Comparison of ENCODE assay signal across 12 mouse cellular contexts in genomic region chr13:23317305-23317889, GRCm38 (mm10). TPM values are rescaled to one million over a fixed set of nuclear protein-coding genes. Genes with fewer than 3 reads are reported as not detected.
DNase-seq lines count a peak whose midpoint lies in the region; ATAC-seq and TF ChIP-seq lines count a peak whose summit lies in the region.
"Had no signal": no experiment of that assay in that cellular context is flagged by ENCODE, and none has a peak within 500 bp of the region (broad histone marks: within the 10 kb centered on the region; RNA-seq: fewer than 3 reads in every experiment).

No protein-coding gene starts in this region.

- WGBS in intestine, embryonic 14.5 days = 10% methylated on average over 18 of the region's 18 CpGs

- no peak for TF ChIP-seq CTCF in testis, adult 2 months (IDR thresholded peaks at IDR 0.05; ENCODE audit: control insufficient read depth, insufficient read depth, insufficient replicate concordance, low read depth, low read length)

- no peak for ATAC-seq in frontal cortex, adult (ENCODE audit: low TSS enrichment)
- ATAC-seq in intestine, embryonic 14.5 days (replicated peaks; ENCODE audit: low FRiP score, low TSS enrichment, low read depth) = no peak

- peak; percentile 35 to 39 for DNase-seq in frontal cortex, postnatal 36 days (ENCODE audit: low spot score in 2 of 2)
- no peak for DNase-seq in testis, postnatal 10 days (ENCODE audit: low spot score)
- DNase-seq in intestine, embryonic 14.5 days (ENCODE audit: low spot score) = peak; percentile 54
- no peak for DNase-seq in right cerebral cortex, postnatal 36 days (ENCODE audit: low spot score in 2 of 2)
- no peak for DNase-seq in adrenal gland, adult 8-10 months
- no peak for DNase-seq in layer of hippocampus, adult 11-12 months (ENCODE audit: low spot score)
- DNase-seq: gastrocnemius, postnatal 10 days; kidney, postnatal 10 days; thymus, adult 2 months had no signal

- no peak overlapping the region for H3K9ac ChIP-seq in intestine, embryonic 14.5 days (ENCODE audit: low read length)
- H3K9ac ChIP-seq: limb, embryonic 15.5 days had no signal

- peak overlapping the region; percentile 80 for H3K4me3 ChIP-seq in testis, adult 2 months (ENCODE audit: control insufficient read depth, low read depth, low read length)
- H3K4me3 ChIP-seq in intestine, embryonic 14.5 days (ENCODE audit: low read depth, low read length) = no peak overlapping the region
- H3K4me3 ChIP-seq: limb, embryonic 15.5 days had no signal

- H3K4me1 ChIP-seq in testis, adult 2 months (ENCODE audit: control insufficient read depth, insufficient read depth, low read length) = peaks cover 7% of the 10 kb centered on the region
- no peaks in the 10 kb centered on the region for H3K4me1 ChIP-seq in intestine, embryonic 14.5 days (replicated peaks; ENCODE audit: control insufficient read depth, insufficient read depth, low read length)

- no peak overlapping the region for H3K27ac ChIP-seq in testis, adult 2 months (ENCODE audit: control insufficient read depth, insufficient read depth, low read depth, low read length)
- H3K27ac ChIP-seq in intestine, embryonic 14.5 days (ENCODE audit: low read depth) = no peak overlapping the region
- H3K27ac ChIP-seq: limb, embryonic 15.5 days had no signal

- peak overlapping the region; percentile 20; the same call in 1 of the 2 replicates for H3K4me2 ChIP-seq in intestine, embryonic 14.5 days (ENCODE audit: low read length)
- H3K4me2 ChIP-seq: limb, embryonic 15.5 days had no signal

- H3K36me3 ChIP-seq in testis, adult 2 months (ENCODE audit: control insufficient read depth, insufficient read depth, low read length) = no peaks in the 10 kb centered on the region
- no peaks in the 10 kb centered on the region for H3K36me3 ChIP-seq in intestine, embryonic 14.5 days (ENCODE audit: control insufficient read depth, insufficient read depth, low read length)
- H3K36me3 ChIP-seq: limb, embryonic 15.5 days had no signal

- TF ChIP-seq POLR2A in testis, adult 2 months (IDR thresholded peaks at IDR 0.05; ENCODE audit: control insufficient read depth, low read depth, low read length) = no peak

- H3K27me3 ChIP-seq in testis, adult 2 months (ENCODE audit: control insufficient read depth, insufficient read depth, low read length) = peaks cover 6% of the 10 kb centered on the region
- peaks cover 38% of the 10 kb centered on the region for H3K27me3 ChIP-seq in intestine, embryonic 14.5 days (replicated peaks; ENCODE audit: control insufficient read depth, insufficient read depth, low read length)

- no peaks in the 10 kb centered on the region for H3K9me3 ChIP-seq in intestine, embryonic 14.5 days (ENCODE audit: control insufficient read depth, low read length)
- H3K9me3 ChIP-seq: limb, embryonic 15.5 days had no signal

RNA-seq across cellular contexts. Expression of gene Zfp322a, which starts 51.6 kb away (rescaled TPM):
- polyA plus RNA-seq in testis, adult 2 months (2012; rRNA removed) = 1.1 and 1.8 TPM in 2 replicates
- 39.5 and 49.8 TPM in 2 replicates for polyA plus RNA-seq in intestine, embryonic 14.5 days (2014; fragmentation: Nextera tagmentation; extraction: Ambion mirVana)
- total RNA-seq in adrenal gland, adult 8-10 months (2022) = 10 to 100 TPM; 20.0 to 26.5 (median 23.6) TPM

Comparison
In these comparisons a context has a peak if more than half of its experiments do, and no peak if none do; other contexts are left out.
1. DNase-seq: peak in frontal cortex, postnatal 36 days (2 of 2) and intestine, embryonic 14.5 days (single experiment); none in testis, postnatal 10 days (single experiment), right cerebral cortex, postnatal 36 days (0 of 2), adrenal gland, adult 8-10 months (single experiment) and layer of hippocampus, adult 11-12 months (single experiment).
2. RNA of gene Zfp322a, which starts 51.6 kb away (polyA plus RNA-seq): 39.5 to 49.8 TPM in intestine, embryonic 14.5 days; 1.1 to 1.8 TPM in testis, adult 2 months; every median in the first group is over 10 times any median in the second.